Mouse (Mus musculus) C2C12 (cell line): Measurements from ENCODE around the gene Timm13.

ENCODE experiments used
- CTCF ChIP-seq: IDR thresholded peaks from one replicate; pipeline ENCODE4 v1.5.1; 2011; ENCODE audit not compliant: control insufficient read depth, insufficient read depth, insufficient read length
- MAX ChIP-seq: IDR thresholded peaks from one replicate; pipeline ENCODE4 v1.6.1; 2011; ENCODE audit warnings: mild to moderate bottlenecking, control low read depth
- MYOD1 ChIP-seq: IDR thresholded peaks from one replicate; pipeline ENCODE4 v1.6.1; 2011; ENCODE audit warnings: low read depth; ENCODE audit not compliant: control insufficient read depth, insufficient read length

DNA sequence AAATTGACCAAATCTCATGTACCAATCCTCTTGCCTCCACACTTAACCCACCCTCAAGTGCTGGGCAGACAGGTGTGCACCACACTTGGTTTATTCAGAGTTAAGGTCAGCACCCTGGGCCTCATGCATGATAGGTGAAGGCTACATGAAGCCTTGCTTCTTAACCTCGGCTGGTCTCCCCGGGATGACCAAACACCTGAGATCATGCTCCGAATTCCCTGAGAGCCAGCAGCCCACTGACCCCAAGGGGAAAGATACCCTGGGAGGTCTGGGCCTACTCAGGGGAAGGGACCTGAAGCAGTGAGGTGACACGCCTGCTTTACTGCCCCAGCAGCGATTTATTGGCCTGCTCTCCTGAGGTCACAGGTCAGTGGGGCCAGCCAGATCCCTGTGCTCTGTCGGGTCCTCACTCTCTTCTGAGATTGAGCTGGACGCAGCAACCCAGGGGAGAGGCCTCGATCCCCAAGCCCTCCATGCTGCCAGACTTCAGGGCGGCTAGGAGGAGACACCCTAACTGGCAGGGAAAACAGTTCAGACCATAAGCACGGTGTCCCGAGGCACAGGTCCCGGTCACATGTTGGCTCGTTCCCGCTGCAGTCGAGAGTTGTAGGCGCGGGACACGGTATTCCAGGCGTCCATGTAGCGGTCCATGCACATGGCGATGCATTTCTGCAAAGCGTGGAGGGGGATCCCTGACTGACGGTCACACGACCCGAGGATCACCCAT is 1.0 kb downstream of the Timm13 start:
- TF ChIP-seq CTCF (no peak), MAX (peak; percentile 62), MYOD1 (no peak)
